Mouse (Mus musculus): Measurements from ENCODE around the gene Trip10.

DNA sequence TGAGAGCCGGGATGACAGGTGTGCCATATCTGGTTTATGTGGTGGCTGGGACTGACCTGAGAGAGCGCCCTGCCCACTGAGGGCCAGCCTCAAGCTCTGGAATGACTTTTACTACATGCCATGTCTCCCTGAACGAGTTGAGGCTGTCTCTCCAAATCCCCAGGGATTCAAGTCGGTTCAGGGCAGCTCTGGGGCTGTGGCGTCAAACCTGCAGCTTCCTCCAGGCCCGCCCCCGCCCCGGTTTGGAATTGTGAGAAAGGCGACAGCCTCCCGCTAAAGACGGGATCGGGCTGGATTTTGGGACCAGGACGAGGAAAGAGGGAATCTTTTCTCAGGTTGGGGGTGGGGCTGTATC, 26.7 kb downstream of the Trip10 start:
- TF ChIP-seq GATA1 (IDR thresholded peaks at IDR 0.05; ENCODE audit: low read length) (no peak), TAL1 (IDR thresholded peaks at IDR 0.05; ENCODE audit: low read length) (no peak)

Measured in erythroblast, embryonic 14.5 days (primary cell).